Mouse (Mus musculus): ENCODE measurements at regions not wholly inside any gene's neighbourhood (a gene's known extent, or its start where the extent isn't known, plus 50 kb on each side); places are given as distances from the start of the nearest gene placed in this dataset.

DNA sequence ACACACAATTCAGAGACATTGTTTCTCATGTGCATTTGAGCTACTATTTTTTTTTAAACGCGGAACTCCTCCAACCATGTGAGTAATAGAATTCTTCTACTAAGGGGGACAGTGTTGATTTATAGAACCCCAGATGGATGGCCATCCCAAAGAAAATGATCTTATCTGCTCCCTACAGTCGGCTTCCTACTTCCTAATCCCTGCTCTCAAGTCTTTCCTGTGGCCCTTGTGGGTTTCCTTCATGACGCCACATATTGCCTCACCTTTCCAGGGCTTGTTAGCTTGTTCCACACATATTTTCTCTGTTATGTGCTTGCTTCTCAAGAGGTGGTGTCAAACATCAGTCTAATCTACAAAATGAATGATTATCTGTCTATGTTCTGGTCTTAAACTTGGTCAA, 651.9 kb upstream of the Sox9 start:
- CTCF ChIA-PET = no interaction called here
- POLR2A ChIA-PET = interaction anchor here in 1 of 4 experiments (0.6 kb wide), 1 partner anchor 600 kb away, joined by 5 read pairs; no protein-coding TSS in a partner anchor

DNA sequence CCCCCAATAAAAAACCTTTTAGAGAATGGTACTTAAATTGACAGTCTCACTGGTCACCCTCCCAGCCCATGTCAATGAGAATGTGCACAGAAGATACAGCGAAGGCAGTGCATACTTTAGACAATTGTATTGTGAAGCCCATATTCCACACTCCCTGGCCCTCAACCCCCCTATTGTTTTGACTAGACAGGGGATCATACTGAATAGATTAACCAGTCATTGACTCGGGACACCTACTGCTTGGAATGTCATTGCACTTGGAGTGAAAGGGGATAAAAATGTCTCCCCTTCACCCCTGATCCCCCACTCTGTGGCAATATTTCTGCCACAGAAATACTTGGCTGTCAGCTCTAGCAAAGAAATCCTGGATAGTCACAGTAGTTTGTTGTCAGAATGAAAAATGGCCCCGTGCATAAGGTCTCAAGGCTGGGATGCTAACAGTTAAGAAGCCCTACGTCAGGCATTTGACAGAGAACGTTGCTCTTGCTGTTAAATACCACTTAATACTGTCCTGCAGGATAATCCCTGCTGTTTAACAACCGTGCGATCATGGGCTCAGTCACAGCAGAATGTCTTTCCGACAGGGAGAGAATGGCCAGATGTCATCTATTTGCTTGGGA, 644.5 kb upstream of the Sox9 start:
- ChIA-PET CTCF (no interaction called here), POLR2A (no interaction called here)

DNA sequence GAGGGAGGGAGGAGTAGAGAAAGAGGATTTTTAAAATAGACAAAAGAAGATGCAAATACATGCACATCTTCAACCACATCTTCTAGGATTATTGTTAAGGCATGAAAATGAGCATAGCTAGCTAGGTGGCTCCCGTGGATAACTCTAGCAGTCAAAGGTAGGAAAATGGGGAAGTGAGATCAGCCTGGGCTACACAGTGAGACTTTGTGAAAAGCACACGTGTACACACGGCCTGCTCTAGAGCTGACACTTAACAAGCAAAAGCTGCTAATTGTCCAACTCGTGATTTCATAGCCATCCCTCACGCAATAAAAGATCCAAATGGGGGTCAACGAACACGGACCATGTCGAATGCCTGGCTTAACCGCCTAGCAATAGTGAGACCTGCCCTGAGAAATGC, 642.0 kb upstream of the Sox9 start:
- ChIA-PET CTCF (interaction anchor here in 1 of 4 experiments (0.6 kb wide), 1 partner anchor 377 kb away, joined by 3 read pairs; no protein-coding TSS in a partner anchor), POLR2A (no interaction called here)

DNA sequence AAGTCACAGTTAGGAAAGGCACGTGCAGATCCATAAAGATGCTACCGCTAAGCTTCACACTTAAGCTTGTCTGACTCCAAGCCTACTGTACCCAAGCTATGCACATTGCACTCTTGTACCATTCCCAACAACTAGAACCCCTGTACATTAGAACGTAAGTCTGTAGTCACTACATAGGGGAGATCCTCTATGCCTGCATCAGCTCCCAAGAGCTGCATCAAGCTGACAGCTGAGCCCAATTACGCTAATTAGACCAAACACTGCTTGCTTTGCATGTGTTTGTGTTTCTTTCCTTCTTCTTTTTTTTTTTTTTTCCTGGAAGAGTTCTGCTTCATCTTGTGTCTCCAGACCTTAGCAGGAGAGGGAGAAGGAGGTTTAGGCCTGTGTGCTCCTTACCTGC, 641.5 kb upstream of the Sox9 start:
- POLR2A ChIA-PET = no interaction called here
- CTCF ChIA-PET = interaction anchor here in 1 of 4 experiments (0.6 kb wide), 1 partner anchor 377 kb away, joined by 3 read pairs; no protein-coding TSS in a partner anchor

DNA sequence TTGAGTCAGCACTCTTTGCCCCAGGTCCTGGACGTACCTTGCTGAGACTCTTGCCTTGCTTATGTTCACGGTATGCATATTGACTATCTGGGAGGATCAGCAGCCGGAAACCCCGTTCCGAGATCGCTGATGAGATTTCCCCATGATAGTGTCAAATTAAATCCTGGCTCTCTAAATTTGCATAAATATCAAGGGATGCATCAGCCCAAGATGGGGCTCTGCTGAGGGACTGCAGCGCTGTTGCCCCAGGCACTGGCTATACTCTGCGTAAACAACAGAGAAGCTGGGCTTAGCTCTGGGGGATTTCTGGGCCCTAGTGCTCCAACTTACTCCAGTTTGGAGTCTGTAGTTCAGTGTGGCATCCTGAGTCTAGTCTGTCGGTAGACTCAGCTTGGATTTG, 641.1 kb upstream of the Sox9 start:
- POLR2A ChIA-PET = no interaction called here
- CTCF ChIA-PET = interaction anchor here in 1 of 4 experiments (0.6 kb wide), 1 partner anchor 378 kb away, joined by 3 read pairs; no protein-coding TSS in a partner anchor

- CTCF ChIA-PET = no interaction called here
- POLR2A ChIA-PET = no interaction called here
Observed at GRCm38 (mm10) chr11:112152051-112152450, 630.0 kb upstream of the Sox9 start.

DNA sequence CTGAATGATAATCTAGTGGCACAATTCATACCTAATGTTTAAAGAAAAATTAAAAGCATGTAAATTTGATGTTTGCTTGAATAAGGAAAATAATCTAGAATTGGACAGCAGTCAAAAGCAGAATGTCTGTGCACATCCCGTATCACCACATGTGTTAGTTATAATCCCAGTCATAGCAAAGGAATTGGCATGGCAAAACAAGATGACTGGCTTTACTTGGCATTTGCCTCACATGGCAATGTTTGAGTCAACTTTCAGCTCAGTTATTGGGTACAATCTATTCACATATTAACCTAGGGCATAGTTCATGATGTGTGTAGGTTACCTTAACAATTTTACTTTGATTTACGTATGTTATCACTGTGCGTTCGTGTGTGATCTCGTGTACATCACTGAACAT, 628.8 kb upstream of the Sox9 start:
- ChIA-PET POLR2A (no interaction called here), CTCF (no interaction called here)

GRCm38 (mm10) chr11:112154712-112155319, 627.2 kb upstream of the Sox9 start:
- POLR2A ChIA-PET = interaction anchor here in 1 of 4 experiments (0.6 kb wide), 1 partner anchor 162 kb away, joined by 5 read pairs; no protein-coding TSS in a partner anchor
- CTCF ChIA-PET = no interaction called here

GRCm38 (mm10) chr11:112155339-112155955, 626.6 kb upstream of the Sox9 start:
- ChIA-PET POLR2A (interaction anchor here in 2 of 4 experiments (0.6 to 1.2 kb wide), 5 partner anchors 51 to 1009 kb away, joined by 3 to 5 read pairs (median 3); no protein-coding TSS in a partner anchor), CTCF (no interaction called here)

GRCm38 (mm10) chr11:112163681-112164265, 618.3 kb upstream of the Sox9 start:
- CTCF ChIA-PET = no interaction called here

DNA sequence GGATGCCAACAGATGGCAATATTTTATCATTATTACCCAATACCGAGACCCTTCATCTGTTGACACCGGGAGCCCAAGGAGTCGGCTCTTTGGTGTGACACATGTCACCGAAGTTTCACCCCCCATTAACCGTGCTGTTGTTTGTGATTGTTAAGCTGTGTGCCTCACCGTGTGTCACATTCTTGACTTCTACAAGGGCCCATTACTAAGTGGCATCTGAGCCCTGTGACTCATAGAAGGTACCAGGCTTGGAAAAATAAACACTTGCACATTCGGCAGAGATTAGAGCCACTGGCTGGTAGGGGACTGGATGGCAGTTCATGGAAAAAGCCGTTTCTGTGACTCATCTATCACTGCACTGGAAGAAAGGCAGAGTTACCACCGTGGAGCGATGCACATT, 608.4 kb upstream of the Sox9 start:
- POLR2A ChIA-PET = no interaction called here
- CTCF ChIA-PET = no interaction called here

More at GRCm38 (mm10) chr11:112163681-112164265, 618.3 kb upstream of the Sox9 start:
- POLR2A ChIA-PET = interaction anchor here in 1 of 4 experiments (0.7 kb wide), 1 partner anchor 211 kb away, joined by 3 read pairs; no protein-coding TSS in a partner anchor

DNA sequence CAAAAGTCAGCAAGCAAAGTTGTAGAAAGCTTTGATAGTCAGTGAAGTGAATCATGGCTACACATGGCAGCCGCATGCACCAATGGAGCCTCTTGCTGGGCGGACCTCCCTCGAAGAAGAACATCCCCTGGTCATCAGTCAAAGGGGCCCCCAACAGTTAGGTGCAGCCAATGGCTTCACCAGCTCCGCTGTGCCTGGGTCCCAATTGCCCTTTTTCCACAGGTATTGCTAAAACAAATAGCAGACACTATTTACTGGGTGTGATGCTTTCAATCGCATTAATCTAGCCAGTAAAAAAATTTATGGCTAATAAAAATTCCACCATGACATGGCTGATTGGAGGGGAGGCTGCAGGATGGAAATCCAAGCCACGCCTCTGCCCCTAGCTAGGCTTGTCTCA, 606.7 kb upstream of the Sox9 start:
- CTCF ChIA-PET = no interaction called here
- POLR2A ChIA-PET = no interaction called here

DNA sequence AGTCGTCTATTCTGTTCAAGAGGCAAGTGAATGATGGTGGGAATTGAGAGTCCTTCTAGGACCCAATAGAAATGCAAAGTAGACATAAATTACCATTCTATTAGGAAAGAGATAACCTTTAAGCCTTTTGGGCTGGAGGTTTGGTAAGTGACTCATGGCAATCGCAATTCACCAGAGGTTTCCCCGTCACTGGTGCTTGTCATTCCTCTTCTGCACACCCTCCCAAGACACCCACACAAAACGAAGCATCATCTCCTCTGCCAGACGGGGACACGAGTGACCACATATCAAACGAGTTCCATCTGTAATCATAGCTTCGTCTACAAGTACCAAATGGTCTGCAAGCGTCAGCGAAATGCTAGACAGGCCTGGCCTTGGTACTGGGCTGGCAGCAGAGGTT, 601.4 kb upstream of the Sox9 start:
- ChIA-PET CTCF (no interaction called here), POLR2A (no interaction called here)

GRCm38 (mm10) chr11:112197620-112198268, 584.3 kb upstream of the Sox9 start:
- CTCF ChIA-PET = no interaction called here
- POLR2A ChIA-PET = interaction anchor here in 1 of 4 experiments (0.6 kb wide), 2 partner anchors 30 to 79 kb away, joined by 3 to 4 read pairs; no protein-coding TSS in a partner anchor

GRCm38 (mm10) chr11:112204561-112204960, 577.5 kb upstream of the Sox9 start:
- POLR2A ChIA-PET = no interaction called here
- CTCF ChIA-PET = no interaction called here

DNA sequence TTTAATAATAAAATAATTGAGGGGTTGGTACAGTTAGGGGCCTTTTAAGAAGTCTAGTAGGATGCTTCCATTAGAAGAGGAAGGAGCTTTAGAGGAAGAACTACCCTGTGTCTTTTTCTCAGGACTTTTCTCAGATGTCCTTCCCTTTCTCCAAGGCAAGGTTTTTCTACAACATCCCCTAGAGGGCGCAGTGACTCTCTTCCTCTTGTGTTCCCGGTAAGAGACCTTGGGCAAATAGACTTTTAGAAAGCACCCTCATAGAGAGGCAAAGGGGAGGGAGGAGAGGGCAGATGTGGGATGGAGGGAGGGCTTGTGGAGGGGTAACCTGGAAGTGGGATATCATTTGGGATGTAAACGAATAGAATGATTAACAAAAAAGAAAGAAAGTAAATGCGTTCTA, 572.6 kb upstream of the Sox9 start:
- ChIA-PET POLR2A (interaction anchor here in 1 of 4 experiments (0.5 kb wide), 1 partner anchor 41 kb away, joined by 3 read pairs; no protein-coding TSS in a partner anchor), CTCF (interaction anchor here in 3 of 4 experiments (0.5 to 2.5 kb wide), 5 partner anchors 9 to 956 kb away, joined by 3 to 6 read pairs (median 4); no protein-coding TSS in a partner anchor)

- CTCF ChIA-PET = no interaction called here
- POLR2A ChIA-PET = no interaction called here
Observed at GRCm38 (mm10) chr11:112219046-112219720, 562.8 kb upstream of the Sox9 start.

DNA sequence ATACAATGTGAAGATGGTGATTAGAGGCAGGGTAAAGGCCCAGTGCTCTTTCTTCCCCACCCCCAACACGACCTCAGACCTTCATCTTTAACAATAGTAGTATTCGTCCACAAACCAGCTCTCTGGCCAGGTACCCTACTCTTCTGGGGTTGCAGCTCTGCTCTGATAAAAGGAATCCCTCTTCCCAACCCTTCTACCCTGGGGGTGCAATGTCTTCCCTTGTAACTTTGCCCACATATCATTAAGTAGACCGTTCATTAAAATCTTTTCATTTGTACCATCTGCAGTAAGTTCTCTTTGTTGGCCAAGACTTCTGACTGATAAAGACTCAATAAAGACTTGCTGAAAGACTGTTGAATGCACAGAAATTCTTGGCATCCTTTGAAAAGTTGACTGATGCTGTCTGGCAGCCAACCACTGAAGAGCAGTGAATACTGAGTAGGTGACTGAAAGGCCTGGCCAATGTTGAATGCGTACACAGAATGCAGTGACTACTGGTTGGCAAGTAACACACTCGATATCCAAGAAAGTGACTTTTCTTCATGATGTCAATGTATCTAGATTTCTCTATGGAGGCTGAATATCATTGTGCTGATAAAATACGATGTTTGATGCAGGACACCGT, 547.4 kb upstream of the Sox9 start:
- POLR2A ChIA-PET = no interaction called here

More for the DNA sequence above, 547.4 kb upstream of the Sox9 start:
- CTCF ChIA-PET = no interaction called here

Data from embryonic stem cell, embryonic (primary cell).